Mouse (Mus musculus) C2C12 (cell line): Measurements from ENCODE around the gene Plppr5.

Experiments
- CEBPB ChIP-seq: IDR thresholded peaks from one replicate; pipeline ENCODE4 v1.6.1; 2011; ENCODE audit warnings: low read depth, mild to moderate bottlenecking, control low read depth, moderate library complexity
- CTCF ChIP-seq: IDR thresholded peaks from one replicate; pipeline ENCODE4 v1.5.1; 2011; ENCODE audit not compliant: control insufficient read depth, insufficient read depth, insufficient read length
- FOSL1 ChIP-seq: IDR thresholded peaks from one replicate; pipeline ENCODE4 v1.8.0; 2011; ENCODE audit warnings: mild to moderate bottlenecking, low read length; ENCODE audit not compliant: poor library complexity, insufficient read depth, severe bottlenecking
- MAX ChIP-seq: IDR thresholded peaks from one replicate; pipeline ENCODE4 v1.6.1; 2011; ENCODE audit warnings: mild to moderate bottlenecking, control low read depth
- MYOG ChIP-seq: IDR thresholded peaks from one replicate; pipeline ENCODE4 v1.6.1; 2011; ENCODE audit not compliant: control insufficient read depth, insufficient read length; ENCODE audit errors: extremely low read depth
- USF1 ChIP-seq: IDR thresholded peaks from one replicate; pipeline ENCODE4 v1.6.1; 2011; ENCODE audit warnings: low read depth, mild to moderate bottlenecking, control low read depth, moderate library complexity

DNA sequence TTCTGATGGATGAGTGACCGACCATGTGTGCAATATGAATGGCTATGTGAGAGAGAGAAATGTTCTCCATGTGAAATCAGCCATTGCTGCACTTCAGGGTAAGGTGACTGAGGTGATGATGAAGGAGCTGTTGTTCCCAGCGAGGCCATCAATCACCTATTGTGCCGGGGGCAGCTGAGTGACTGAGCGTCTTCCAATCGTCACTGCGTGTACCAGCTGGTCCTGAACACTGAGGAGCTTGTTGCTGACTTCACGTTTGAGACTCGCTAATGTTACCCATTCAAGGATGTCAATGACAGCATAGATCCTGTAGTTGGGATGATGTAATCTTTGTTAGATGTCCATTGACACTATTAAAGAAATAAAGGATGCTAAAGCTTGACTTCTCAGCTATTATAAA is 74.0 kb downstream of the Plppr5 start:
- TF ChIP-seq USF1 (no peak), CTCF (no peak), MAX (no peak), CEBPB (no peak), FOSL1 (no peak), MYOG (no peak)
